Mouse (Mus musculus): ENCODE results near the gene Bbs1. TPM values are rescaled to one million over a fixed set of nuclear protein-coding genes. Genes with fewer than 3 reads are reported as not detected.
"Not testable (repeated sequence)": the region's sequence is repeated elsewhere in the genome, so short reads cannot be mapped to it uniquely, and the experiment has no call there.

The Bbs1 gene
- polyA plus RNA-seq, 1 experiment from 2014 or later: 5.2 TPM

DNA sequence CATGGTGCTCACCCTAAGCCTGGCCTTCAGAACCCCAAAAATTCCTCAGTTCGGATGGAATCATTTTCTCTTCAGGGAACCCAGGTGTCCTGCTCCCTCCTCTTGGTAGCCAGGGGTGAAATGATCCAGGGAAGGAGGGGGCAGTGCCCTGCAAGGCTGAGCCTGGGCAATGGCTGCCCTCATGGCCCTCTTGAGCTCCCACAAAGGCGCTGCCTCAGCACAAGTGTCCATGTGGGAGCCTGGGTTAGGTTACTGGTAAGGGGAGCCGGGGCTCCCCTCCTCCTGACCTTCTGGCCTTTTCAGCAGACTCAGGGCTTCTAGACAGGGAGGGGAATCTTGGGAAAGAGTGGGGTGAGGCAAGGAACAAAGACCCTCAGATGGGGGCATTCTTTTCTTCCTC lies 29.7 kb downstream of the Bbs1 start:
- Histone ChIP-seq H3K9ac (ENCODE audit: low read length) (no peak overlapping the region), H3K36me3 (ENCODE audit: control insufficient read depth, insufficient read depth, low read length) (no peaks in the 10 kb centered on the region), H3K4me1 (replicated peaks; ENCODE audit: control insufficient read depth, insufficient read depth, low read length) (peaks cover 15% of the 10 kb centered on the region), H3K4me2 (ENCODE audit: low read length) (no peak overlapping the region), H3K9me3 (ENCODE audit: control insufficient read depth, low read length) (no peaks in the 10 kb centered on the region), H3K4me3 (ENCODE audit: low read depth, low read length) (no peak overlapping the region), H3K27me3 (replicated peaks; ENCODE audit: control insufficient read depth, insufficient read depth, low read length) (no peaks in the 10 kb centered on the region), H3K27ac (ENCODE audit: low read depth) (no peak overlapping the region)
- 79% methylated on average over 3 of the region's 3 CpGs for WGBS
- ATAC-seq (replicated peaks; ENCODE audit: low FRiP score, low TSS enrichment, low read depth): no peak
- no peak for DNase-seq (ENCODE audit: low spot score)

DNA sequence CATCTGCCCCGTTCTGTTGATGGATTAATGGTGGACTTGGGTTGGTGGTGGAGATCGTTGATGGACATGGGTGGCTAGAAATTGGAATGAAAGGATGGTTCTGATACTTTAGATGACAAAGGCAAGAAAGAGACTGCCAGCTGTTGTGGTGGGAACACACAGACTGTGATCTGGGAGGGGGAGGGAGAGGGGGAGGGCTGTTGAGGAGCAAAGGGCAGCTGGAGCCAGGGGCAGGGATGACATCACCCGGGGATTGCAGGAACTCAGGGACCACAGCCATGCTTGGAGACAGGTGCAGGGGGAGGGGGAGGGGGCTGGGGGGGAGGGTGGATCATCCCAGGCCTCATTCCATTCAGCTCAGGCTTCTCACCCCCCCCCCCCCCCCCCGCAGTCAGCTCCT lies 30.2 kb downstream of the Bbs1 start:
- peaks cover 15% of the 10 kb centered on the region for H3K4me1 ChIP-seq (replicated peaks; ENCODE audit: control insufficient read depth, insufficient read depth, low read length)
- no peak overlapping the region for H3K4me3 ChIP-seq (ENCODE audit: low read depth, low read length)
- no peaks in the 10 kb centered on the region for H3K36me3 ChIP-seq (ENCODE audit: control insufficient read depth, insufficient read depth, low read length)
- ATAC-seq (replicated peaks; ENCODE audit: low FRiP score, low TSS enrichment, low read depth) (no peak), DNase-seq (ENCODE audit: low spot score) (no peak)
- H3K9me3 ChIP-seq (ENCODE audit: control insufficient read depth, low read length): no peaks in the 10 kb centered on the region
- no peak overlapping the region for H3K27ac ChIP-seq (ENCODE audit: low read depth)
- no peaks in the 10 kb centered on the region for H3K27me3 ChIP-seq (replicated peaks; ENCODE audit: control insufficient read depth, insufficient read depth, low read length)
- H3K9ac ChIP-seq (ENCODE audit: low read length): no peak overlapping the region
- H3K4me2 ChIP-seq (ENCODE audit: low read length): no peak overlapping the region
- WGBS: 66% methylated on average over 3 of the region's 4 CpGs

- H3K4me3 ChIP-seq (ENCODE audit: low read depth, low read length); ATAC-seq (replicated peaks; ENCODE audit: low FRiP score, low TSS enrichment, low read depth); H3K27me3 ChIP-seq (replicated peaks; ENCODE audit: control insufficient read depth, insufficient read depth, low read length); DNase-seq (ENCODE audit: low spot score); H3K9ac ChIP-seq (ENCODE audit: low read length); H3K9me3 ChIP-seq (ENCODE audit: control insufficient read depth, low read length); H3K36me3 ChIP-seq (ENCODE audit: control insufficient read depth, insufficient read depth, low read length); H3K4me2 ChIP-seq (ENCODE audit: low read length); H3K27ac ChIP-seq (ENCODE audit: low read depth): not testable (repeated sequence)
- H3K4me1 ChIP-seq (replicated peaks; ENCODE audit: control insufficient read depth, insufficient read depth, low read length): peaks cover 15% of the 10 kb centered on the region
- 86% methylated on average over 1 of the region's 1 CpGs for WGBS
These were observed 31.8 kb downstream of the Bbs1 start for GRCm38 (mm10) chr19:4874613-4875012.

DNA sequence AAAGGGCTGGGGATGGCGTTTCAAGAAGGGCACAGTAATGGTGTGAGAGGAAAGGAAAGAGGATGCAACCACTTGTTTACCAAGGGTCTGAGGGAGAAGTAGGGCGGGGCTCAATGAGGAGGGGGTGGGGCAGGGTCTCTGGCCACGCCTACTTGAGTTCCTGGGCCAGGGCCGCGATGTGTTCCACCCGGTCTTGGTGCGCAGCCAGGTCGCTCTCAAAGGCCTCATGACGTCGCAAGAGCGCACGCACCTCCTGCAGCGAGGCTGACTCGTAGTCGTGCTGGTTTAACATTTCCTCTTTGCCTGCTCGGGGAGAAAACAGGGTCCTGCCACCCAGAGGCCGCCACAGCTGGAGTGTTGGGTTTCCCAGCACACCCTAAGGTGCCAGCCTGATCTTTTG lies 41.3 kb downstream of the Bbs1 start:
- no peak overlapping the region for H3K9ac ChIP-seq (ENCODE audit: low read length)
- WGBS: 3% methylated on average over 17 of the region's 17 CpGs
- ATAC-seq (replicated peaks; ENCODE audit: low FRiP score, low TSS enrichment, low read depth) (no peak), DNase-seq (ENCODE audit: low spot score) (no peak)
- no peak overlapping the region for H3K27ac ChIP-seq (ENCODE audit: low read depth)
- no peaks in the 10 kb centered on the region for H3K9me3 ChIP-seq (ENCODE audit: control insufficient read depth, low read length)
- H3K4me1 ChIP-seq (replicated peaks; ENCODE audit: control insufficient read depth, insufficient read depth, low read length): no peaks in the 10 kb centered on the region
- no peaks in the 10 kb centered on the region for H3K36me3 ChIP-seq (ENCODE audit: control insufficient read depth, insufficient read depth, low read length)
- no peak overlapping the region for H3K4me3 ChIP-seq (ENCODE audit: low read depth, low read length)
- H3K4me2 ChIP-seq (ENCODE audit: low read length): peak overlapping the region; percentile 16
- H3K27me3 ChIP-seq (replicated peaks; ENCODE audit: control insufficient read depth, insufficient read depth, low read length): peaks cover 4% of the 10 kb centered on the region; the same call in 1 of the 2 replicates

- 64% methylated on average over 6 of the region's 6 CpGs for WGBS
- ATAC-seq (replicated peaks; ENCODE audit: low FRiP score, low TSS enrichment, low read depth): no peak
These were observed 43.4 kb downstream of the Bbs1 start for GRCm38 (mm10) chr19:4863048-4863447.

GRCm38 (mm10) chr19:4859081-4859480 lies 47.3 kb downstream of the Bbs1 start:
- WGBS: 68% methylated on average over 6 of the region's 6 CpGs
- Histone ChIP-seq H3K27me3 (replicated peaks; ENCODE audit: control insufficient read depth, insufficient read depth, low read length) (no peaks in the 10 kb centered on the region), H3K9me3 (ENCODE audit: control insufficient read depth, low read length) (no peaks in the 10 kb centered on the region), H3K9ac (ENCODE audit: low read length) (no peak overlapping the region), H3K27ac (ENCODE audit: low read depth) (no peak overlapping the region), H3K4me1 (replicated peaks; ENCODE audit: control insufficient read depth, insufficient read depth, low read length) (peaks cover 7% of the 10 kb centered on the region), H3K4me3 (ENCODE audit: low read depth, low read length) (no peak overlapping the region), H3K36me3 (ENCODE audit: control insufficient read depth, insufficient read depth, low read length) (no peaks in the 10 kb centered on the region), H3K4me2 (ENCODE audit: low read length) (no peak overlapping the region)
- ATAC-seq (replicated peaks; ENCODE audit: low FRiP score, low TSS enrichment, low read depth) (no peak), DNase-seq (ENCODE audit: low spot score) (no peak)

More at GRCm38 (mm10) chr19:4863048-4863447, 43.4 kb downstream of the Bbs1 start:
- Histone ChIP-seq H3K4me3 (ENCODE audit: low read depth, low read length) (no peak overlapping the region), H3K27me3 (replicated peaks; ENCODE audit: control insufficient read depth, insufficient read depth, low read length) (peaks cover 4% of the 10 kb centered on the region; the same call in 1 of the 2 replicates), H3K9me3 (ENCODE audit: control insufficient read depth, low read length) (no peaks in the 10 kb centered on the region), H3K9ac (ENCODE audit: low read length) (no peak overlapping the region), H3K4me2 (ENCODE audit: low read length) (no peak overlapping the region), H3K27ac (ENCODE audit: low read depth) (no peak overlapping the region), H3K36me3 (ENCODE audit: control insufficient read depth, insufficient read depth, low read length) (no peaks in the 10 kb centered on the region), H3K4me1 (replicated peaks; ENCODE audit: control insufficient read depth, insufficient read depth, low read length) (no peaks in the 10 kb centered on the region)
- no peak for DNase-seq (ENCODE audit: low spot score)

- Histone ChIP-seq H3K27ac (ENCODE audit: low read depth) (no peak overlapping the region), H3K4me3 (ENCODE audit: low read depth, low read length) (no peak overlapping the region), H3K9me3 (ENCODE audit: control insufficient read depth, low read length) (no peaks in the 10 kb centered on the region), H3K4me2 (ENCODE audit: low read length) (no peak overlapping the region), H3K9ac (ENCODE audit: low read length) (no peak overlapping the region), H3K4me1 (replicated peaks; ENCODE audit: control insufficient read depth, insufficient read depth, low read length) (peaks cover 7% of the 10 kb centered on the region), H3K36me3 (ENCODE audit: control insufficient read depth, insufficient read depth, low read length) (no peaks in the 10 kb centered on the region), H3K27me3 (replicated peaks; ENCODE audit: control insufficient read depth, insufficient read depth, low read length) (no peaks in the 10 kb centered on the region)
- DNase-seq (ENCODE audit: low spot score) (no peak), ATAC-seq (replicated peaks; ENCODE audit: low FRiP score, low TSS enrichment, low read depth) (no peak)
- WGBS: 74% methylated on average over 4 of the region's 4 CpGs
These were observed 50.5 kb downstream of the Bbs1 start for GRCm38 (mm10) chr19:4855951-4856350.

- Histone ChIP-seq H3K36me3 (ENCODE audit: control insufficient read depth, insufficient read depth, low read length) (no peaks in the 10 kb centered on the region), H3K4me3 (ENCODE audit: low read depth, low read length) (peak overlapping the region; percentile 61), H3K4me1 (replicated peaks; ENCODE audit: control insufficient read depth, insufficient read depth, low read length) (peaks cover 7% of the 10 kb centered on the region), H3K4me2 (ENCODE audit: low read length) (peak overlapping the region; percentile 99), H3K9me3 (ENCODE audit: control insufficient read depth, low read length) (no peaks in the 10 kb centered on the region), H3K9ac (ENCODE audit: low read length) (peak overlapping the region; percentile 53), H3K27ac (ENCODE audit: low read depth) (peak overlapping the region; percentile 27; the same call in 1 of the 2 replicates), H3K27me3 (replicated peaks; ENCODE audit: control insufficient read depth, insufficient read depth, low read length) (no peaks in the 10 kb centered on the region)
- ATAC-seq (replicated peaks; ENCODE audit: low FRiP score, low TSS enrichment, low read depth): peak; percentile 51; the same call in 1 of the 2 replicates
- 2% methylated on average over 14 of the region's 14 CpGs for WGBS
- no peak for DNase-seq (ENCODE audit: low spot score)
These were observed 51.0 kb downstream of the Bbs1 start for GRCm38 (mm10) chr19:4855470-4855820.
